Mouse (Mus musculus) testis, postnatal 10 days (tissue): ENCODE measurements around the gene Gpalpp1.
A peak's percentile ranks its signal among the peaks of the same experiment; 100 is the strongest.

Source experiments
- DNase-seq: peaks from one replicate; pipeline ENCODE4 v3.0.0; 2021; ENCODE audit warnings: low spot score

Gpalpp1 gene

DNA sequence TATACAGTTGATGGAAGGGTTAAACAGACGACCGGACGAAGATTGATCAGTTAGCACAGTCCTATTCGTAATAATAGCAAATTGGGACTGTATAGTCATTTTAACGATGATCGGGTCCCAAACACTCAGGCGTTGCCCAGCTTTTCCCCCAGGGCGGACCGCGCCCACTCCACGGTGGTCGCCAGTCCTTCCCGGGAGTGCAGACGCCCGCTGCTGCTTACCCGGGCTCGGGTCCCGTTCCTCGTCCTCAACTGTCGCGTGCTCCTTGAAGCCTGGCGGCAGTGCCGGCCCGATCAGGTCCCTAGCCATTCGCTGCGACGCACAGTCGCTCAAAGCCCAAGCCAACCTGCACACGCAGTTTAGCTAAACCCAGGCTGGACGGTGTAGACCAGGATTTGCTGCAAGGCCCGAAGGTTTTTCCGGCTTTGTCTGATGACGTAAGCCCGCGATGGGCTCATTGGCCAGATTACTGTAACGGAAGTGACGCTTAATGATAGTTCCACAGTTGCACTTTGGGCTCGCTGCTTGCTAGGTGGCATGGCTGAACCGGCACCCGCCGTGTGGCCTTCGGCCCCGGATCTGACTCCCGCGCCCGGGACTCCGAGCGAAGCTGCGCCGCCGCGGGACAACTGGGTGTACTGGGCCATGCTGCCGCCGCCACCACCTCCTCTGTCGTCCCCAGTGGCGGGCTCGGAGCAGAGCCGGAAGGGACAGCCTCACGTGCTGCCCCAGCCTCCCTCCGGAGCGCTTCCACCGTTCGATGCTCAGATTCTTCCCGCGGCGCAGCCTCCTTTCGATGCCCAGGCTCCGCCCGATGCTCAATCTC, at the start of gene Gpalpp1, which contains the start of gene Nufip1:
TSS of gene Gpalpp1 (minus strand) at position 365 of the 826 bp plus-strand sequence.
TSS of gene Nufip1 (plus strand) at position 496 of the 826 bp plus-strand sequence.
- peak; percentile 83 for DNase-seq

DNA sequence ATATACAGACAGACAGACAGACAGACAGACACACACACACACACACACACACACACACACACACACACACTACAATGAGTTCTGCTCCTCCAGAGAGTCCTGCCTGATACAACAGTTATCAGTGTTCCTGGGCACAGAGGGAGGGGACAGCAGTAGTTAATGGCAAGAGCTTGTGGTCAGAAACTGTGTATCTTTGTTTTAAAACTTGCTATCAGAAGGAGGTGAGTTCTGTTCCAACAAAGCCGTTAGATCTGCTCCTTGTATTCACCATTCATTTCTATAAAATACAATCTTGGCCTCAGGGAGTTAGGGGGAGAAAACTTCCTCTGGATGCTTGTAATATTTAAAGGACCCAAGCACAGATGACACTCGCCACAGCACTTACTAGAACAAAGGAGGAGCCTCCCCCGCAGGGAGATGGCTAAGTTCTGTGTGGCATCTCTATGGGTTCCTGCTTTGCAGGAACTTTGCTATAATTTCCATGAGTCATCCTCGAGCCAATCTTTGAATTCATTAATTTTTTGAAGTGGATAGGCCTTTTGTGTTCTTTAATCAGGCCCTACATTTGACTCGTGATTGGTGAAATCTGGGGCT, 47.7 kb upstream of the Gpalpp1 start:
- no peak for DNase-seq

DNA sequence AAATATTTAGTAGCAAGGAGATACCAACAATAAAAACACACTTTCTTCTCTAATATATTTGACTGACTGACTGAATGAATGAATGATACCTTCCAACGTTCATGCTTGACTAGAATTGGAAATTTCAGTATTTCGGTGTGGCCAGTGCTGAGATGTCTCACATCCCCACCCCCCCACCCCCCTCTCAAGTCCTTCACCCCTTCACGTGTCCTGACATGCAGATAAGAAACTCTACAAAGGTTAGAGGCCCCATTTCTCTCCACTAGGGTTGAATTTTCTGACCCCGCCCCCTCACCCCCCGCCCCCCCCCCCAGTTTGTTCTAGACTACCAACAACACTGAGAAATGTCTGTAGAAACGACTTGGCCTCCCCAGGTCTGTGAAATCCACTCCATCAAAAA, 43.3 kb upstream of the Gpalpp1 start:
- no peak for DNase-seq

DNA sequence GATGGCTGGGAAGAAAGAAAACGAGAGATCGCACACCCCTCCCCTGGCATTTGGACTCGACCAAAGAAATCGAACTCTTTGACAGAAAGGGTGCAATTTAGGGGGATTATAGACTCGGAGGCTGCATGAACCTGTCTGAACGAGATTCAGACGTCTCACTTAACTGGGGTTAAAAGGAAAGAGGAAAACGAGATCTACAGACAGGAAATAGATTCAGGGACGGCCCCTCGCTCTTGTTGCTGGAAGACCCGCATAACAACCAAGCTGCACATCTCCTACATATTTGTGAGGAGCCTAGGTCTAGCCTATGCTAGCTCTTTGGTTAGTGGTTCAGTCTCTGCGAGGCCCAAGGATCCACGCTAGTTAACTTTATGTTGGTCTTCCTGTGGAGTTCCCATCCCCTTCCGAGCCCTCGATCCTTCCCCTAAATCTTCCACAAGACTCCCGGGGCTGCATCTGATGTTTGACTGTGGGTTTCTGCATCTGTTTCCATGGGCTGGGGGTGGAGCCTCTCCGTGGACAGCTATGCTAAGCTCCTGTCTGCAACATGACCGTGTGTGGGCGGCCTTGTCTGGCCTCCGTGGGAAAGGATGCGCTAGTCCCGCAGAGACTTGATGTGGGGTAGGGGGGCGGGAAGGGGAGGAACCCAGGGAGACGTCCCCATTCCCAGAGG, 42.6 kb upstream of the Gpalpp1 start:
- DNase-seq: peak; percentile 49

DNA sequence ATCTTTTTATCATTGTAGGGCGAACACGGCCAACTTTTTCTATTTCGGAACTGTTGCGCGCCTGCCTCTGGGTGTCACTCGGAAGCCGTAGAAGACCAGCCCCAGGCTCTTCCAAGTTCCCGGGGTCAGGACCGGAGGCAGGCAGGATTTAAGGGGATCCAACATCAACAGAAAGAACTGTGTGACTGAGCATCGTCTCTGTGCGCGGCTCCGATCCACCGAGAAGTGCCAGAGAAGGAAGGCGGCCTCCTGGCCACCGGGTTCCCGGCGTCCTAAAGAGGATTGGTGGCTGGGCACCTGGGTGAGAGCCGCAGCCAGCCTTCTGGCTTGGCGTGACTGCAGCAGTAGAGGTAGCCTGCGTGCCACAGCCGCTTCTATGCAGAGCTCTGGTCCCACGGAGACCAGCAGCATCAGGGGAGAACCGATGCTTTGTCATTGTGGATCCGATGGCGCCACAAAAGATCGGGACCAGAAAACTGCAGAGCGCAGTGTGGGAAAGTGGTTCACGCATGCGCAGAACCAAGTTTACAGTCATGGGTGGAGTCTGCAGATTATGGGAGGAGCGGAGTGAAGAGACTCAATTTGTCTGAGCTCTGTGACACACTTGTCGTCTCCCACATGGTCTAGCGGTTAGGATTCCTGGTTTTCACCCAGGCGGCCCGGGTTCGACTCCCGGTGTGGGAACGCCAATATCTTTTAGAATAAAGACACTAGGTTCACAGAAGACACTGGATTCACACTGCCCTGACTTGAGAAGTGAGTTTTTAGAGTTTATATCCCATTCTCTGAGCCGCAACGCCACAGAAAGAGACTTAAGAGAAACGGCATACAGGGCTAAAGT, 41.8 kb upstream of the Gpalpp1 start:
- peak; percentile 95 for DNase-seq

DNA sequence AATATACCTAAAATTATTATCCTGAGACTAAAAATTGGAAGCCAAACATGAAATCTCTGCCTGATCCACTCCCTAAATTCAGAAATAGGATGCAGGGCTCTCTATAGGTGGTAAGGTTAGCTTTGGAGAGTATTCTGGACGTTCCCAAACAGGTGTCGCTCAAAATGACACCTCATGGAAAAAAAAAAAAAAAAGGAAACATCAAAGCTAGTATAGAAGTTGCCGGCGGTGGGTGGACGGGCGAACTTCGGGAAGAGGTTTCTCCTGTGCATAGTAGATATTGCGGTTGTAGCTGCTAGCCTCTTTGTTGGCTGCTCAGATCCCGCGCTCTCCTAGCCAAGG, 41.2 kb upstream of the Gpalpp1 start:
- DNase-seq: no peak

DNA sequence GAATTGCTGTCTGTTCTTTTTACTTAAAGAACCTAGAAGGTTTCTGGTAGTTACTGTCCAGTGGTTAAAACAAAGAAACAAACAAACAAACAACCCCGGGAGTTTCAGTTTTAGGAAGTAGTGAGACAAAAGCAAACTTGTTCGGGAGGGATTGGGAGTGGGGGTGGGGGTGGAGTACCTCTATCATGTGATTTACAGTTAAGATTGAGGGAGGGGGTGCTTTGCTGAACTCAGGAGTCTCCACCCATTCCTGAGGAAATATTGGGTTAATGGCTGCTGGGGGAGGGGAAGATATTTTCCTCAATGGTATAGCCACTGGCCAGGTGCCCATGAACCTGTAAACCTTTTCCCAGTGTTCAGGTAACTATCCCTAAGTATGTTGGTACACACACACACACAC, 40.5 kb upstream of the Gpalpp1 start:
- no peak for DNase-seq

DNA sequence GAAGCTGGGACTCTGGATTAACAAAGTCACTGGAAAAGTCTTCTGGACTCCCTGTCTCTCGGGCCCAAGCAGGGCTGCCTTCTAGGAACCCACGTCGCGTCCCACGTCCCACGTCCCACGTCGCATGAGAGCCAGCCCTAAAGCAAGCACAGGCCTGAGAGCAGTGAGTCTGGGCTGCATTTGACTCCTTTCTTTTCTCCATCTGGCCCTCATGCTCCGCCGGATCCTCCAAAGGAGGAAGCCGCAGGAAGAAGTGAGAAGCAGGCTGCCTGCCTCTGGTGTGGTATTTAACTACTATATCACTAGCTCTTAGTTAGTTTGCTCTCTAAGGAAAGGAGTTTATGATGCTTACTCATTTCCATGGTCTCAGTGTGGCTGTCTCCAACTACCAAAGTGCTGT, 39.9 kb upstream of the Gpalpp1 start:
- no peak for DNase-seq

DNA sequence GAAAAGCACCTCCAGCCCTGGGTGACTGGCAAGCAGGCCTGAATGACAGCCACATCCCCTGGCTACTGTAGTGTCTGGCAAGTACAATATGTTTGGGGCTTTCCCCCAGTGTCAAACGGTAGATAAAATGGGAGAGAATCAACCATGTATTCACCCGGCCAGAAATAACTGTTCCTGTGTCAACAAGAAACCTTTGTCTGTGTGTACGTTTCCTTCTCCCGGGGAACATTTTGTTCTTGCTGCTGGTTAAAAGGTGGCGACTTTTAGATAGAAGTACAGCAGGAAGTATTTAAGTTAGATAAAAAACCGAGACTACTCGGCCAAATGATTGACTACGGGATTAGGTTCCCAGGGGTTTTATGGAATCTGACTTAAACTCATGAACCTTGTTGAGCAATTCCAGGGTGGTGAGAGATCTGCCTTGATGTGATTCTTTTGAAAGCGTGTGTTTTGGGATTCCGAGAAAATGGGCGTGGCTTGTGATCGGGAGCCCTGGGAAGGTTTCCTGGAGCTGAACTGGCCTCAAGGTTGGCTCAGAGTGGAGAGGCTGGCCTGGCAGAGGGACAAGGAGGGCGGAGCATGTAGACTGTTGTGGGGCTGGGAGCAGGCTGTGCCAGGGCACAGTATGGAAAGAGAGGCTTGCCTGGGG, 39.1 kb upstream of the Gpalpp1 start:
- DNase-seq: peak; percentile 94

DNA sequence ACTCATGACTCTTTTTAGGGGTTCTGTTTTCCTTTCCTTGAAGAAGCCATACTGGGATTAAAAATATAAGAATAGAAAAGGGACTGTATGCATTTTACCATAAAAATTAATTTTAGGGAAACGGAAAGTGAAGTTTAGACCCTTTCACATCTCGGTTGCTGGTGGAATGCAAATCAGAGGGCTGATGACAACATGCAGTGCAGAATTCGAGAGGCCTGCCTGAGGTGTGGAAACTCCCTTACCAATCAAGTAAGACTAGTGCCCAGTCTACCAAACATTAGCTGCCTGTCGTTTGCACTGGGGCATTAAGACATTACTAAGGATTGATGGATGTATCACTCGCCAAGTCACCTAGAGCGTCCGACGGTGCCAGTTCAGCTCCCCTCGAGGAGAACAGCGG, 37.7 kb upstream of the Gpalpp1 start:
- no peak for DNase-seq

DNA sequence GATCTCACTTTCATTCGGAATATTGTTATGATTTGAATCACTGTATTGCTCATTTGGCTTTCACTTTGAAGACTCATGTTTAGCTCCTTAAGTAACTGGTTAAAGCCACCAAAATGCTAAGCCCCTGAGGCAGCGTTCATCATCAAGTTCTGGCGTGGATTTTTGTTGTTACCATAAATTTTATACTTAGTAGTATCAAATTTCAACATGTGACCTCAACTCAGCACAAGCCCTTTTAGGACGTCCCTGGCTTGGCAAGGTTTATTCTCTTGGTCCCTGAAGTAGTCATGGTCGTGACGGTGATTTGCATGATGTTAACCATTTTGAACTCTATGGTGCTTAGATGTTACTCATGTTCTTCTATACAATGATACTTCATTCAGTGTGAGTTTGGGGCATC, 36.5 kb upstream of the Gpalpp1 start:
- no peak for DNase-seq

DNA sequence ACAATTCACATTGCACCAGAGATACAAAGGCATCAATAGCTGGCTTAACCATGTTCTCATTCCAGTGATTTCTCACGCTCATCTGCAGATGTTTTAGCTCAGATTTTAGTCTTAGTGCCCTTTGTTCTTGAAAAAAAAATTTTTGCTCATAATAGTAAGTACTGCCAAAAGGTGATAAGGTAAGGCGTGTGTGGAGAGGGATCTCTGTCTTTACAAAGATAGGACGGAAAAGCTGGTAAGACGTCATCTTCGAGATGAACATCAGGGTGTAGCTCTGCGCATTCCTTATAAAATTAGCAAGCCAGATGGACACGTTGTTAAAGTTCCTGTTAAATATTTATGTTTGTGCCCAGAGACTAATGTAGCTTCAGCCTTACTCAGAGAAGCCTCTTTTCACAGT, 35.3 kb upstream of the Gpalpp1 start:
- no peak for DNase-seq

DNA sequence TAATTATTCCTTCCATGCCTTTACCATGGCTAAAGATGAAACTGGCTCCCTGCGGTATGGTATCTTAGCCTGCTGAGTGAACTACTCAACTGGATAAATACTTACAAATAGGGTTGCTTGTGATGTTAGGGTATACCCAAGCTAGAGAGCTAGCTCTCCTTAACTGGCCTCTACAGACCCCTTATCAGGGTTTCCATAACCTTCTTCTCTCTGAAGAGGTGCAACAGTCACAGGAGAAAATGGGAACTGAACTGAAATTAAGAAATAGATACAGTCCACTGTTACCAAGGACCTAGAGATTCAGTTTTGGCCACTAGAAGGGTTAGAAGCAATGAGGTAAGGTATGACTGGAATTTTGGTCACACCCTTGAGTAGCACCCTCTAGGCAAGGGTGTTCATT, 34.7 kb upstream of the Gpalpp1 start:
- no peak for DNase-seq

DNA sequence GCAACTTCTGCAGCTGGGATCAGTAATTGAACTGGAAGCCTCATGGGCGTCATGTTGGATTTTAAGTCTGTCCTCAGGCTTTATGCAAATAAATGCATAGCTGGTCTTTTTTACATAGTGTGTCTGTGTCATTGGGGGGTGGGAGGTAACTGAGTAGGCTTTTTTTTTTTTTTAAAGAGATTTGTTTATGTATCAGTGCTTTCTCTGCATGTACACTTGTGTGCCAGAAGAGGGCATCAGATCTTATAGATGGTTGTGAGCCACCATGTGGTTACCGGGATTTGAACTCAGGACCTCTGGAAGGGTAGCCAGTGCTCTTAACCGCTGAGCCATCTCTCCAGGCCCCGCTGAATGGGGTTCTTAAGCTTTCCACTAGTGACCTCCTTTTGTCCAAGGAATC, 24.4 kb upstream of the Gpalpp1 start:
- DNase-seq: no peak

DNA sequence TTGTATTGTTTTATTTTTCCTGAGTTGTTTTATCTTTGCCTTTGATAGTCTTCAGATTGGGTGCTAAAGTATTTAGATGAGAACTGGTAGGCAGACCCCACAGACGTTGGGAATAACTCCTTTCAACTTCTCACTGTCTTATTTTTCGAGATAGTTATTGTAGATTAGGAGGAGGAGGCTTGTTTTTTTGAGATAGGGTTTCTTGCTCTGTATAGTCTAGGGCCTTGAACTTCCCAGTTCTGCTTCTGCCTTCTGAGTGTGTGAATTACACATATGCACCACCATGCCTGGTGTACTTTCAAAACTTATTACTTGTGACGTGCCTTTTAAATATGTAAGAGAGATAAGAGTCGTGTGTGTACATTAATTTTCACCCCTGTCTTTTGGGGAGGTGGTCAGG, 17.6 kb upstream of the Gpalpp1 start:
- DNase-seq: no peak

DNA sequence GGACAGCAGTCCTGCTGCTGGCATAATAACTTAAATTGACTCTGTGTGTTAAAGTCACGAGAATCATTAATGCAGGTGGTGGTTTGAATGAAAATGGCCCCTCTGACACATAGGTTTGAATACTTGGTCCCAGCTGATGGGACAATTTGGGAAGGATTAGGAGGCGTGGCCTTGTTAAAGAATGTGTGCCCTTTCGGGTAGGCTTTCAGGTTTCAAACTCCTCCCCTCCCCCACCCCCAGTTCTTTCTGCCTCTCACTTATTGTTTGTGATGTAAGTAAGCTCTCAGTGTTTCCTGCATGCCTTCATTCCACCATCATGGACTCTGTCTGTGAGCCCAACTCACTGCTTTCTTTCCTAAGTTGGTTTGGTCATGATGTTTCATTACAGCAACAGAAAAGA, 16.8 kb upstream of the Gpalpp1 start:
- no peak for DNase-seq

DNA sequence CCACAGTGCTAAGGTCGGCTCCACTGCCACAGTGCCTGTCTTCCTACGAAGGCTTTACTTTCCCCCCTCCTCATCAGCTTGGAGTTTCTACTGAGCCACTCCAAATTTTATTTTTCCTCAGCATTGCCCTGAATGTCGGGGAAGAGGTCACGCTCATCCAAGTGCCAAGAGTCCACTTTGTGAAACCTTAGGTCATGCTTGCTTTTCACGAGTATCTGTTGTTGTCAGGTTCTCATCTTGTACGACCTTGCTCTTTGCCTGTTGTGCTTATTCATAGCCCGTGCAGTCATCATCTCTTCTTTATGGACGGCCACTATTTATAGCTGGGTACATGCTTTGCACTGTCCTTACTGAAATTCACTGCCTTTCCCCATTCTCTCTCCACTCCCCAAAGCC, 12.1 kb upstream of the Gpalpp1 start:
- DNase-seq: no peak

DNA sequence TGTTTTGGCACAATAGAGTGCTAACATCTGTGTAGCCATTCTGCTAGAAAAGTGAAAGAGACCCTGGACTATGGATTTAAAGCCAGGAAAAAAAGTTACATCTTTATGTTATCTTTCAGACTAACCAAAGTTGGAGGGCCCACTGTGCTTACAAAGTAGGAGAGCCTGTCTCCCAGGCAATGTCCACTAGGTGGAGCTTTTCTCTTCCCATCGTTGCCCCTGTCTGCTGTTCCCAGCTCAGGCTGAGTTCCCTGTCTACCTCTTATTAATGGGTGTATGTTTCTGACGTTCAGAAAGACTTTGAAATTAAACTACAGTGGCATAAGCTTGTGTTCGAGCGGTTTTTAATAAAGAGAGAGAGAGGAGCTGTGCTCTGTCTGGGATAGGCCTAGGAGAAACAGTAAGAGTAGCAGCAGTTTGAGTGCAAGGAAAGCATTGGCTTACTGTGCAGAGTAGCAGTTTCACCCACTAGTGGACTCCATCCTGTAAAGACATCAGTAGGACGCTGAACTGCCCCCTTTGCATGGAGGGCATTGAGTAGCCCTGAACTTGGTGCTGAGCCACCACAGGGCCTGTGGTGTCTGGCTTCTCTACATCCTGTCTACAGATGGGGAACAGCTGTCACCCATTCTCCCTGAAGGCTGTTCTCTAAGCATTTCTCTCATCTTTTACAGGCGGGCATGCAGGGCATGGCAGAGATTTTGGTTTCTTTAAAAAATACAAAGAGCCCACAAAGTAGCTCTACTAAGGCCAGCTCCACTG, 11.5 kb upstream of the Gpalpp1 start:
- peak; percentile 55 for DNase-seq

DNA sequence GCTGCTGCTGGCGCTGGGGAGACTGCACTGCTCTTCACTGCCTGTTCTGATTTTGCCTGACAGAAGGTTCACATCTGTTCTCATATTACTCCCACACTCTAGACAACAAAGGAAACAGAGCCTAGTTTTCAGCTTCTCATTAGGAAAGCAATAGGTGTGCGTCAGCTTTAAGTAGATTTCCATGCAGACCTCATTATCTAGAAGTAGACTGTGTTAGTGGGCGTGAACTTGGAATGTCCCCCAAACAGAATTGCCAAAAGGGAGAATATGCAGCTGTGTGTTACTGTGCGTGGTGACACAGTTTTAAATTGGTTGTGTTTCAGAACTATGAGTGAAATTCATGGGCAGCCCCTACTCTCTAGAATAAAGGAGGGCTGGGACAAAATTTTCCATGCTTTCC, 9.9 kb upstream of the Gpalpp1 start:
- no peak for DNase-seq

DNA sequence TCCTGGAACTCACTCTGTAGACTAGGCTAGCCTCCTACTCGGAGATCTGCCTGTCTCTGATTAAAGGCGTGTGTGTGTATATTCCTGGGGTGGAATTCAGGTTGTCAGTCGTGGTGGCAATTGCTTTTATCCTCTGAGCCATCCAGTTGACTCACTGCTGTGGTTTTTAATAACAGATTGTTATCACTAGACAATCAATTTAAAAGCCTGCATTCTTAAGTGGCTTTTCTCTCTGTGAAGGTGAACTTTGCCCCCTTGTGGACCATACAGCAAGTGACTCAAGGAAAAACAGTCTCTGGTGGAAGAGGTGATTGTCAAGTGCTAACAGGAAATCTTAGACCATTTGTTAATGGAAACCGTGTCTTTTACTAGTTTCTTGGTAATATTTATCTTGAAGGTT, 8.4 kb upstream of the Gpalpp1 start:
- no peak for DNase-seq

DNA sequence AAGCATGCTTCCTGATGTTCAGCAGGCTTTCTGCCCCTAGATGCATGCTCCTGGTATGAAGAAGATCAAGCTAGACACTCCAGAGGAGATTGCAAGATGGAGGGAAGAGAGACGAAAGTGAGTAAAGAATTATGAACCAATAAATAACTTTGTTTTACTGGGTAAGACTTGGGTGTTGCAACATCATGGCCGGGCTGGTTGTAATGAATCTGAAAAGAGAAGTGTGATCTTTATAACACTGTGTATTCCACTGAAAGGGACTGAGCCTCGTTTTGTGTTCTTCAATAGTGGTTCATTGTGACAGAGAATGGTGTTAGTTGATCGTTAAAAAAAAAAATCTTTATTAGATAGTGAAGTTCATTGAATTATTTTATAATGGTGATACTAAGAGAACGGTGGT, 5.2 kb upstream of the Gpalpp1 start:
- no peak for DNase-seq
